Mouse (Mus musculus) megakaryocyte, embryonic 14.5 days (primary cell): ENCODE measurements around the gene Ppp1r21. TPM values are rescaled to one million over a fixed set of nuclear protein-coding genes. Genes with fewer than 3 reads are reported as not detected.

ENCODE experiments used
- H3K27me3 ChIP-seq: replicated peaks from 2 replicates; pipeline ENCODE3; 2012; ENCODE audit warnings: inconsistent platforms
- H3K36me3 ChIP-seq: replicated peaks from 2 replicates; pipeline ENCODE3; 2012; ENCODE audit warnings: low read length, inconsistent platforms, mixed read lengths
- H3K4me1 ChIP-seq: 2 replicates; pipeline ENCODE4 v1.6.1; 2012; ENCODE audit warnings: inconsistent platforms
- H3K4me3 ChIP-seq: replicated peaks from 2 replicates; pipeline ENCODE3; 2012; ENCODE audit warnings: moderate library complexity, mild to moderate bottlenecking, inconsistent platforms
- H3K9me3 ChIP-seq: 2 replicates; pipeline ENCODE4 v1.6.1; 2012; ENCODE audit warnings: inconsistent platforms
- FLI1 ChIP-seq: IDR thresholded peaks from 2 replicates; pipeline ENCODE4 v1.6.1; 2012; ENCODE audit warnings: low read length, inconsistent platforms, mixed read lengths
- GATA1 ChIP-seq: IDR thresholded peaks from 3 replicates; pipeline ENCODE4 v1.6.1; 2012; ENCODE audit warnings: mixed read lengths, low read length, inconsistent platforms, borderline replicate concordance
- polyA plus RNA-seq: library from polyadenylated mRNA; stranded (reverse); fragments of >175 nt; gene quantifications from 2 replicates; pipeline ENCODE4 v1.2.3, GENCODE M21; 2012; ENCODE audit warnings: low replicate concordance; ENCODE audit not compliant: insufficient read depth

The Ppp1r21 gene
- polyA plus RNA-seq, 1 experiment: 4.6 TPM

DNA sequence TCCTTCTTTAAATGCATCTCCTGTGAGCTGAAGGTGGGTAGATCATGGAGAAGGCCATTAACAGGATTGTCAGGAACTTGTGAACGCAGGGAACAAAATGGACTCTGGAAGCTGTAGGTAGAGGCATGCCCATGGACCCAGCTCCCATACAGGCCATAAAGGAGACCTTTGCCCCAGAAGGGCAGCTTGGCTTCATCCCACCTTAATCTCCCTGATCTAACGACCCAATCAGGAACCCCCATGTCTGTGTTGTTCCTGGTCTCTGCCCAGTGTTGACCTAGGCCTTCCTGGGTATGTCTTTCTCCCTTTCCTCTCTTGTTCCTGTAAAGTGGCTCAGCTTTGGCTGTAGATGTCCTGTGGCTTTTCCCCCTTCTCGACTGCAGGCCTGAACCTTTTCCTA lies 91.5 kb downstream of the Ppp1r21 start:
- no peaks in the 10 kb centered on the region for H3K27me3 ChIP-seq
- H3K9me3 ChIP-seq: 0 out of 2 replicates have a peak, but pooled peaks cover 13% of the 10 kb centered on the region
- no peak overlapping the region for H3K4me3 ChIP-seq
- TF ChIP-seq GATA1 (no peak), FLI1 (no peak)
- no peaks in the 10 kb centered on the region for H3K36me3 ChIP-seq
- H3K4me1 ChIP-seq: no peaks in the 10 kb centered on the region

DNA sequence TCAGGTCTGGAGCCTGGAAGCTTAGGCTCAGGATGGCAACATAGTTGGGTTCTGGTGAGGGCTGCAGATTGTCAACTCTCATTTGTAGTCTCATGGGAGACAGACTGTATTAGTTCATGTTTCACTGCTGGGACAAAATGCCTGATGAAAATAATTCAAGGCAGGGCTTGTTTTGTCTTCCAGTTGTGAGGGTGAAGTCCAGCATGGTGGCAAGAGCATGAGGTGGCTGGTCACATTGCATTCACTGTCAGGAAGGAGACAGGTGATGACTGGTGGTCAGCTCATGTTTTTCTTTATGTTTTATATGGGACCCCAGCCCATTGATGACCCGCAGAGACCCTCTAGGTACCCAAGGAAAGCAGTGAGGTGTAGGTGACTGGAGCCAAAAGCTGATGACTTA lies 92.8 kb downstream of the Ppp1r21 start:
- TF ChIP-seq GATA1 (no peak), FLI1 (no peak)
- no peaks in the 10 kb centered on the region for H3K27me3 ChIP-seq
- H3K4me3 ChIP-seq: no peak overlapping the region

DNA sequence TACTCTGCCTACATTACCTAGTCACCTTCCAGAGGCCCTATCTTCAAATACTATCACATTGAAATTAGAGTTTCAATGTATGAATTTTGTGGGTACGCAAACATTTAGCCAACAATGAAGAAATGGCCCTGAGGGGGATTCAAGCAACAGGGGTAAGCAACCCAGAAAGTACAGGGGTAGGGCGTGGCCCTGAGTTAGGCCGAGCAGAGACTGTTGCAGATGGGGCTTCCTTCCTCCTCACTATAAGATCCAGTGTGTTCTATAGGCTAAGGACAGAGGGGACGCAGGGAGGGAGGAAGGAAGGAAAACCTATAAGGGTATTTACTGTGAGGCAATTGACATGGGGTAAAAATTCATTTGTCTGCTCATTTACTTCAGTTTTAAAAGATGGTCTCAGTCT lies 94.5 kb downstream of the Ppp1r21 start:
- TF ChIP-seq GATA1 (no peak), FLI1 (no peak)
- 0 out of 2 replicates have a peak, but pooled peaks cover 9% of the 10 kb centered on the region for H3K9me3 ChIP-seq
- H3K4me1 ChIP-seq: peaks cover 9% of the 10 kb centered on the region
- no peak overlapping the region for H3K4me3 ChIP-seq
- peaks cover 2% of the 10 kb centered on the region for H3K27me3 ChIP-seq
- H3K36me3 ChIP-seq: no peaks in the 10 kb centered on the region

More for the DNA sequence above, 92.8 kb downstream of the Ppp1r21 start:
- Histone ChIP-seq H3K4me1 (no peaks in the 10 kb centered on the region), H3K9me3 (0 out of 2 replicates have a peak, but pooled peaks cover 9% of the 10 kb centered on the region), H3K36me3 (no peaks in the 10 kb centered on the region)

GRCm38 (mm10) chr17:88625350-88625749 lies 95.4 kb downstream of the Ppp1r21 start:
- TF ChIP-seq FLI1: no peak
- no peak for TF ChIP-seq GATA1
- 0 out of 2 replicates have a peak, but pooled peaks cover 9% of the 10 kb centered on the region for H3K9me3 ChIP-seq
- peaks cover 10% of the 10 kb centered on the region for H3K4me1 ChIP-seq
- no peaks in the 10 kb centered on the region for H3K36me3 ChIP-seq
- no peak overlapping the region for H3K4me3 ChIP-seq
- H3K27me3 ChIP-seq: peaks cover 2% of the 10 kb centered on the region

DNA sequence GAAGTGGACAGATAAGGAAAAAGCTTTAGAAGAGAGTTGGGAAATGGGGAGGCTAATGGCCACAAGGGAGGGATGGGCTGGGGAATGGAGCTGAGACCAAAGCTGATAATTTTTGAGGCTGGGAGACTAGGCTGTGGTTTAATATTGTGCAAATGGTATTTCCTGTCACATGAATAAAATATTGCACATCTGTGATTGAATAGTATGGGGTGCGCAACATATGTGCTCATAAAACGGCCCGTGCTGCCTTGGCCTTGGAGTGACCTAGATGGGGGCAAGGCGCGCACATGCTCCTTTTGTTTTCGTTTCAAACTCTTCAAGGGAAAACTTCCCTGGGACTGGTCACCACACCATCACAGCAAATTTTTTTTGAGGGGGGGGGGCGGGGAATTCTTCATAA lies 96.0 kb downstream of the Ppp1r21 start:
- no peak overlapping the region for H3K4me3 ChIP-seq
- H3K27me3 ChIP-seq: peaks cover 2% of the 10 kb centered on the region
- H3K9me3 ChIP-seq: 0 out of 2 replicates have a peak, but pooled peaks cover 9% of the 10 kb centered on the region
- no peaks in the 10 kb centered on the region for H3K36me3 ChIP-seq
- no peak for TF ChIP-seq GATA1
- TF ChIP-seq FLI1: no peak
- peaks cover 10% of the 10 kb centered on the region for H3K4me1 ChIP-seq

- H3K9me3 ChIP-seq: 0 out of 2 replicates have a peak, but pooled peaks cover 5% of the 10 kb centered on the region
- H3K36me3 ChIP-seq: no peaks in the 10 kb centered on the region
- TF ChIP-seq FLI1: no peak
- TF ChIP-seq GATA1: no peak
- peaks cover 2% of the 10 kb centered on the region for H3K27me3 ChIP-seq
- H3K4me1 ChIP-seq: peaks cover 10% of the 10 kb centered on the region
- no peak overlapping the region for H3K4me3 ChIP-seq
Observed at GRCm38 (mm10) chr17:88626347-88626811, 96.5 kb downstream of the Ppp1r21 start.

- 0 out of 2 replicates have a peak, but pooled peaks cover under 1% of the 10 kb centered on the region for H3K9me3 ChIP-seq
- H3K27me3 ChIP-seq: peaks cover 2% of the 10 kb centered on the region
- TF ChIP-seq FLI1 (no peak), GATA1 (no peak)
- no peaks in the 10 kb centered on the region for H3K36me3 ChIP-seq
- no peak overlapping the region for H3K4me3 ChIP-seq
- peaks cover 10% of the 10 kb centered on the region for H3K4me1 ChIP-seq
Observed at GRCm38 (mm10) chr17:88627150-88627549, 97.2 kb downstream of the Ppp1r21 start.

- H3K27me3 ChIP-seq: peaks cover 2% of the 10 kb centered on the region
- peaks cover 10% of the 10 kb centered on the region for H3K4me1 ChIP-seq
- no peak for TF ChIP-seq GATA1
- no peak for TF ChIP-seq FLI1
- H3K4me3 ChIP-seq: no peak overlapping the region
- H3K9me3 ChIP-seq: no peaks in the 10 kb centered on the region
- no peaks in the 10 kb centered on the region for H3K36me3 ChIP-seq
Observed at GRCm38 (mm10) chr17:88628676-88629380, 98.9 kb downstream of the Ppp1r21 start.

DNA sequence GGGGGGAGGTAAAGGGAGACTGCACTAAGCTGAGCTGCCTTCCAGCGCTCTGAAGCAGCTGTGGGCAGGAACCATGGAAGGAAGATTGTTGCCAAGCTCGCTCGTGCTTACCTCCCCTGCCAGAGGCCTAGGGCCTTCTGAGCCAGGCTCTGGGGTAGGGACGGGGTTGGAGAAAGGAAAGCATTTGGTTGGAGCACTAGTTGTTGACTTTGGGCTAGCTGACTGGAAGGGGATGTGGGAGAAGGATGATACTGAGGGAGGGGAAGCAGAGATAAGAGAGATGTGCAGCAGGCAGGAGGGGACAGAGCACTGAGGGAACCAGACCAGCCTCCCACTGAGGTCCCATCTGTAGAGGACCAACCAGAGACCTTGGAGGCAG lies 99.5 kb downstream of the Ppp1r21 start:
- TF ChIP-seq FLI1: no peak
- TF ChIP-seq GATA1: no peak
- H3K9me3 ChIP-seq: no peaks in the 10 kb centered on the region
- peaks cover 10% of the 10 kb centered on the region for H3K4me1 ChIP-seq
- H3K27me3 ChIP-seq: peaks cover 2% of the 10 kb centered on the region
- no peak overlapping the region for H3K4me3 ChIP-seq
- H3K36me3 ChIP-seq: no peaks in the 10 kb centered on the region

DNA sequence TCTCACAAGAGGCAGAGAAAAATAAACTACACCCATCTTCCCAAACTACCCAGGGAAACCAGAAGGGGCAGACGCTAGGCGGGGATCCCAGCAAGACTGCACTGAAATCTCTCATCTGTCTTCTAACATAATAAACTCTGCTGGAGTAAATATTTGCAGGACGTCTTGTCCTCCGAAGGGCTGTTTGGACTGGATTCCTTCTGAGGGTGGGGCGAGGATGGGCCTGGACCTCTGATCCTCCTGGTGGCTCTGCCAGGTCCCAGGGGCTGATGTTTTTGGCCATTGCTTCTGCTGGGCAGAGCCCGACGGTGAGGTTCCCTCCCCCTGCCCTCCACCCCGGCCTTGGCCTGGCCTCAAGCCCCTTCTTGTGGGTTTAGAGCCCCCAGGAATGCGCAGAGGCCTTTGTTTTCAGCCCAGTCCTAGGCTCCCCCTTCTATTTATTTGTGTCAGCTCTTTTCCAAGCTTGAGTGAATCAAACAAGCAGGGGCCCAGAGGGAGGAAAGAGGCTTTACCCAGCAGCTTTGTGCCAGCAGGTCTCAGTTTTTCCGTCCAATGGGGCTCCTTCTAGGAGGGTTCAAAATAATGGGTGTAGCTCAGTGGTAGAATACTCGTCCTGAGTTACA lies 100.1 kb downstream of the Ppp1r21 start:
- Histone ChIP-seq H3K4me3 (no peak overlapping the region), H3K9me3 (no peaks in the 10 kb centered on the region), H3K36me3 (no peaks in the 10 kb centered on the region), H3K4me1 (peaks cover 10% of the 10 kb centered on the region), H3K27me3 (peaks cover 2% of the 10 kb centered on the region)
- TF ChIP-seq GATA1 (no peak), FLI1 (no peak)
